Mouse (Mus musculus): ENCODE measurements at regions not wholly inside any gene's neighbourhood (a gene's known extent, or its start where the extent isn't known, plus 50 kb on each side); places are given as distances from the start of the nearest gene placed in this dataset.
"Not testable (repeated sequence)": the region's sequence is repeated elsewhere in the genome, so short reads cannot be mapped to it uniquely, and the experiment has no call there.

DNA sequence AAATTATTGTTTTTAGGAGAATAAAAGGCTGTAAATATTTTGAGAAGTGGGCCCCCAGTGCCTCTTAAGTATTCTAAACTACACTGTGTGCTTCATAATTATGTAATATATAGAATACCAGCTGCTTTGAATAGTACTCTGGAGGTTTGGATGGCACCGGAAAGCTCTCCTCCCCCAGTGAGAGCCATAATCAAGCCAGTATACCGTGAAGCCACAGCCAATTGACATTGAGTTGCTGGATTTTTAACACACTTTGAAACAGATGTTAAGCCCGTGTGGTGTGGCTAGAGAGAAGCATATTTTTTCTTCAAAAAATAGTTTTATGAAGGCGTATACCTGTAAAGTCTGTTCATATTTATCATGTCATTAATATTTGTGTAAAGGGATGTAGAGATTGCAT lies 268.9 kb downstream of the Samd5 start:
- H3K27ac ChIP-seq, result no peak overlapping the region
- WGBS (ENCODE audit: missing documents), result 91% methylated on average over 4 of the region's 4 CpGs

DNA sequence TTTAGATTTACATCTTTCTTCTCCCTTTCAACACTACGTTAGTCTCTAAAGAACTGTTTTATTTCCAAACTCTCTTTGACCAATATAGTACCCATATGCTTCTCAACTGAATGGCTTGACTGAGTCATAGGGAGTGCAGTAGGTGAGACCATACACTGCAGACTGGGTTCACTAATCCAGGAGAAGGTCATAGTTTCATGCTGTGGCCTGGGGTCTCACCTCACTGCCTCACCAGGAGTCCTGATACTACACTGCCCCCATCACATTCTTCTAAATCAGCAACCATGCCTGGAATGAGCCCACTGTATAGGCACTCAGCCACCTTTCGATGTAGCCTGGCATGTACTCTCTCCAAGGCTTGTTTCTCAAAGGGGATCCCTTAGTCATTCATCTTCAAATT lies 269.6 kb downstream of the Samd5 start:
- Histone ChIP-seq H3K36me3 (ENCODE audit: inconsistent target) (no peaks in the 10 kb centered on the region), H3K79me2 (ENCODE audit: inconsistent target) (no peaks in the 10 kb centered on the region), H3K27ac (no peak overlapping the region), H3K4me3 (ENCODE audit: inconsistent target) (no peak overlapping the region)
- WGBS (ENCODE audit: missing documents), result 89% methylated on average over 2 of the region's 2 CpGs

More for the DNA sequence above, 268.9 kb downstream of the Samd5 start:
- no peaks in the 10 kb centered on the region for H3K79me2 ChIP-seq (ENCODE audit: inconsistent target)
- no peaks in the 10 kb centered on the region for H3K36me3 ChIP-seq (ENCODE audit: inconsistent target)
- H3K4me3 ChIP-seq (ENCODE audit: inconsistent target), result no peak overlapping the region

DNA sequence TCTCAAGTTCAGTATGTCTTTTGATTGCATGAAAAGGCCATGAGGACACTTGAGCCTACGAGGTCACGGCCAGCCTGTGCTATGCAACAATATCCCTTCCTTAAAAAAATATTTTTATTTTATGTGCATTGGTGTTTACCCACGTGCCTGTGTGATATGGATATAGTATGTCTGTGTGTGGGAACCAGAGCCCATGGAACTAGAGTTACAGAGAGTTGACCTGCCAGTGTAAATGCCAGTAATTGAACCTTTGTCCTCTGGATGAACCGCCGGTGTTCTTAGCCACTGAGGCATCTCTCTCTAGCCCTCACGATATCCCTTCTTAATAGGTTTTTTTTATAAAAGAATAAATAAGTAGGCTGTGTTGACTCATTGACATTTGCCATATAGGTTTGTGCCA lies 270.0 kb downstream of the Samd5 start:
- Histone ChIP-seq H3K36me3 (ENCODE audit: inconsistent target) (no peaks in the 10 kb centered on the region), H3K79me2 (ENCODE audit: inconsistent target) (no peaks in the 10 kb centered on the region), H3K27ac (no peak overlapping the region), H3K4me3 (ENCODE audit: inconsistent target) (no peak overlapping the region)
- 90% methylated on average over 6 of the region's 6 CpGs for WGBS (ENCODE audit: missing documents)

DNA sequence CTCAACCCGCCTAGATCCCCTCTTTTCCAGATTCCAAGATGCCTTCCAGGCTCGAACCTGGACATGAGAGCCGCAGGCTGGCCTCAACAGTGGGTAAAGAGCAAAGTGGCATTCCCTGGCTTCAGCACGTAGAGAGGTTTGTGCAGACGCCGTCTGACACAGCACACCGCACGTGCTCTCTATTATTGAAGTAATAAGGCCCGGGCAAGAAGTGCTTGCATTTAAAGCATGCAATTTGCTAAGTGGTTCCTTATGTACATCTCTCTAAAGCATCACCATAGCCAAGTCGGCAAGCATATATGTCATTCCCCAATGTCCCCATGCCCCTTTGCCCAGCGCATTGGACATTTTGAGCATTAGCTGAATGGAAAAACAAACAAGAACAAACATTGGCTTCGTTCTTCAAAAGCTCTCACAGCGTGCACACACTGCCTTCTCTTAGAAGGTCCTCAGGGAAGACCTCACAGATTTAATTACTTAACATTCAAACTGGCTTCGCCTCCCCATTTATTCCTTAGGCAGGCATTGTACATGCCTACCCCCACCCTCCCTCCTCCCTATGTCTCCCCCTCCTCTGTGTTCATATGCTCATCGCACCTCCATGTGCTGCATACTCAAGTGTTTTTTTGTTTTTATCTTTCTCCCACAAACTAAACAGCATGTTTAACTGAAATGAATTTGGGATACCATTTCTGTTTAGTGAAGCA lies 273.9 kb downstream of the Samd5 start:
- Histone ChIP-seq H3K79me2 (ENCODE audit: inconsistent target) (no peaks in the 10 kb centered on the region), H3K36me3 (ENCODE audit: inconsistent target) (no peaks in the 10 kb centered on the region), H3K27ac (no peak overlapping the region), H3K4me3 (ENCODE audit: inconsistent target) (no peak overlapping the region)
- WGBS (ENCODE audit: missing documents), result 94% methylated on average over 15 of the region's 15 CpGs

DNA sequence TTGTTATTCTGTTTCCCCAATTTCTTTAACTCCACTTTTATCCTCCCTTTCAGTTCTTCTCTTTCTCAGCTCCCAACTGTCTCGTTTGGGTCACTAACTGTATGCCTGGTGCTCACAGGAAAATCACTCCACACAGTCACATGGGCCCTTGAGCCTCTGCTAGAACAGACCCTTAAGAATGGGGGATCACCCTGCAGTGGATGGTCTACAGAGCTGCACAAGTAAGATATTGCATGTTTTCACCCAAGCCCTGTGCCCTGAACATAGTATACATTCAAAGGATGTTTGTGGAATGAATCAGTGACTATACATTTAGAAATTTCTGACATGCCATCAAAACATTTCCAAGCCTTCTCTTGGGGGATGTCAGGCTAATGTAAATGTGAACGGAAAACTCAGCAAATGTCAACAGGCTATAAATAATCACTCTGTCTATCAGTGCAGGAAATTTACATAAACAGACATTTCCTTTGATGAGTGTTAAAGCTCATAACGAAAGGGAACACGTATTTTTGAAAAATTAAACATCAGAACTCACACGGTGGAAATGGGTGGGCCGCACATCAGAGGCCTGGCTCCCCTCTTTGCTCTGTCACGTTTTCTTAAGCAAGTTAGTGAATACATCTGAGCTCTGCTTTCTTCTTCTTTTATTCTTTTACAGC lies 297.4 kb downstream of the Samd5 start:
- WGBS (ENCODE audit: missing documents), result 58% methylated on average over 7 of the region's 7 CpGs
- no peak overlapping the region for H3K27ac ChIP-seq

DNA sequence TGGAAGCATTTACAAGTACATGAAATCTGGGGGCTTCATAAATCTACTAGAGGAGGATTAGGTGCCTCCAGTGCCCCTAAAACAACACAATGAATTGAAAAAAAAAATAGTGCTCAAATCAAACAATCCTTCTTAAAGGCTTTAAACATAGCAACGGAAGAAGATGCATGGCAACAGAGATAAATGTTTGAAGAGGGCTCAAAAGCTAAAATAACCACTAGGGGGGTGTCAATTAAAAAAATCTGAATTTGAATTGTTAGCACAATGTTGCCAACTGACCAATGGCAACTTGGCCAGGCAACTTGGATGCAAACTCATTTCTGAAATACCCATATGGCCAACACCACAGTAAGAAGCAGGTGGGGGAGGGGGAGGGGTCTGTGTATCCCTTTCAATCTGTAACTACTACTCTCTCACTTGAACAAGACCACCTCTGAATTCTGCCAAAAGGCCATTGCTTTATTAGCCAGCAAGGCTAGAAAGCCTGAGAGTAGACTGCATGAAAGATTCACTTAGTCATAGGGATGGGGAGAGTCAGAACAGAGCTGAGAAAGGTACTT lies 312.6 kb downstream of the Samd5 start:
- 85% methylated on average over 1 of the region's 1 CpGs for WGBS (ENCODE audit: missing documents)
- Histone ChIP-seq H3K4me3 (ENCODE audit: inconsistent target) (no peak overlapping the region), H3K79me2 (ENCODE audit: inconsistent target) (no peaks in the 10 kb centered on the region)

More for the DNA sequence above, 297.4 kb downstream of the Samd5 start:
- H3K79me2 ChIP-seq (ENCODE audit: inconsistent target), result no peaks in the 10 kb centered on the region
- no peaks in the 10 kb centered on the region for H3K36me3 ChIP-seq (ENCODE audit: inconsistent target)
- no peak overlapping the region for H3K4me3 ChIP-seq (ENCODE audit: inconsistent target)

DNA sequence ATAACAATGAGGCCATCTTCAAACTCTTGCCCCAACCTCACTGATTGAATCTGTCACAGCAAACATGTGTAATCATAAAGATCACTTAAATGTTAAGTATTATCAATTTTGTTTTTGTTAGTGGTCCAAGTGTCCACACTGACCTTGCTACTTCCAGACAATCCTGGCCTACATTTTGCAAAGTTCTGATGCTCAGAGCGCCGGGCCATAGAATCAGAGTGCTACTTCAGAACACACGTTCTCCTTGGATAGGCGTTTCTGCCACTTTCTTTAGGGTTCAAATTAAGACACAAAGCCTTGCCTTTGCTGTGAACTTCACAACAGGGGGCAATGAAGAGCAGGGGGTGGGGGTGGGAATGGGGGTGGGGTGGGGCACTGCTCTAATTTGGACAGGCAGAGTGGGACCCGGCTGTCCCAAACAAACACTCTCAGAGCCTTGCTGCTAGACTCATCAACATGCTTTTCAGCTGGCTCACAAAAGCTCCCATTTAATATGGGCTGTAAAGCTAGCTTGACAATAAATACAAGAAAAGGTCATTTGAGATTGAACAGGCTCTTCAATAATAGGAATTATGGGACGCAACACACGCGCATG lies 336.7 kb downstream of the Samd5 start:
- Histone ChIP-seq H3K79me2 (ENCODE audit: inconsistent target) (no peaks in the 10 kb centered on the region), H3K36me3 (ENCODE audit: inconsistent target) (no peaks in the 10 kb centered on the region), H3K27ac (no peak overlapping the region), H3K4me3 (ENCODE audit: inconsistent target) (no peak overlapping the region)
- 95% methylated on average over 8 of the region's 8 CpGs for WGBS (ENCODE audit: missing documents)

More for the DNA sequence above, 312.6 kb downstream of the Samd5 start:
- no peak overlapping the region for H3K27ac ChIP-seq
- no peaks in the 10 kb centered on the region for H3K36me3 ChIP-seq (ENCODE audit: inconsistent target)

DNA sequence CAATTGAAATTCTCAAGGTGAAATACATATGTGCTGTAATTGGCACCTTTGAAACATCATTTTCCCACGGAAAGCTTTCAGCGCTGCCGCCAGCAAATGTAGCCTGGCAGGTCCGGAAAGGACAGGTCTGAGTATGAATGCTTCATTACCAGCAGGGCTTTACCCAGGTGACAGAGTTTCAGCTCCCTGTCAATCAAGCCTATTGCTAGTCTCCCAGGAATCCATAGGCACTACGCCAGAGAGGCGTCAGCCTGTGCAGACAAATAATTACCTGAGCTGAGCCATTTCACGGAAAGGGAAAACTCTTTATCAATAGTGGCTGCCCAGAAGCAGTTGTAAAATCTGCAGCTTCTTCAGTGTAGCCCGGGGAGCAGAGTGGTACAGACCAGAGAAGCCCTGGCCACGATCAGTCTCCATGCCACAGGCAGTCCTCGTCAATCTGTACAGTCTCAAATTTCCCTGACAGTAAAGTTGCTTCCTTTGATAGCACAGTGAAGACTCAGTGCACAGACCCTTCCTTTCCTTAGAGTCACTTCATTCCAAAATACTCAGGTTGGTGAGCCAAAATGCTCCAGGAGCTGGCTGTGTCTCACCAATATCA lies 340.7 kb downstream of the Samd5 start:
- H3K36me3 ChIP-seq (ENCODE audit: inconsistent target), result no peaks in the 10 kb centered on the region
- no peak overlapping the region for H3K4me3 ChIP-seq (ENCODE audit: inconsistent target)
- WGBS (ENCODE audit: missing documents), result 87% methylated on average over 10 of the region's 10 CpGs
- H3K79me2 ChIP-seq (ENCODE audit: inconsistent target), result no peaks in the 10 kb centered on the region
- no peak overlapping the region for H3K27ac ChIP-seq

DNA sequence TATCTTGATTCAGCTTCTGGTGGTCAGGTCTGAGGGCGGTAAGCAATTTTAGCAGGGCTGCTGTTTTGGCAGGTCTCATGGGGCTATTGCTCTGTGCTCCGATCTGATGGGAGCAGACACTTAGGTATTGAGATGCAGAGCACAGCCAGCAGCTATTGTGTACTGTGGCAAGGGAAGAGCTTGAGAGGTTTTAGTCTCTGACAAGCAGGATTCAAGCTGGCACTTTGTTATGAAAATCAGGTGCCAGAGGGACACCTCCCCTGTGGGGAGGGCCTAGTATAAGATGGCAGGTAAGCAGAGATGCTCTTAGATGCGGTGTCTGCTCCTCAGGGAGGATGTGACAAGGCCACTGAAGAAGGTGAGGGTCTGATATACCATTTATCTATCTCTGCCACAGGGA lies 343.3 kb downstream of the Samd5 start:
- no peaks in the 10 kb centered on the region for H3K79me2 ChIP-seq (ENCODE audit: inconsistent target)
- WGBS (ENCODE audit: missing documents), result 87% methylated on average over 3 of the region's 3 CpGs
- no peaks in the 10 kb centered on the region for H3K36me3 ChIP-seq (ENCODE audit: inconsistent target)
- H3K27ac ChIP-seq, result no peak overlapping the region
- no peak overlapping the region for H3K4me3 ChIP-seq (ENCODE audit: inconsistent target)

DNA sequence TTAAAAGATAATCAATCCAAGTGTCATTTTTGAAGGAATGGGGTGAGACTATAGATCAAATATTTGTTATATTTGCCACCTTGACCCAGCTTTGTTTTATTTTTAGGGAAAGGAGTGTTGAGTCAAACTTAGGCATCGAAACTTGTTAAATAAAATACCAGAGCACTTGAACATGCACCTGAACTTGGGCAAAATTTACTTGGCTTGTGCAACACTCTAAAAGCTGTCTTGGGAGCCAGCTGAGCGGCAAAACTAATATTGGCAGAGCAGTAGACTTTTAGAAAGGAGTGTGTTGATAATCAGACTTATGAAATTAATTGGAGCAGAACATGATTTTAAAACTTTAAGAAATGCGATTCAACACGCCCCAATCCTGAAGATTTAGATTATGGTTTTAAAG lies 346.7 kb downstream of the Samd5 start:
- no peak overlapping the region for H3K4me3 ChIP-seq (ENCODE audit: inconsistent target)
- H3K79me2 ChIP-seq (ENCODE audit: inconsistent target), result no peaks in the 10 kb centered on the region
- no peaks in the 10 kb centered on the region for H3K36me3 ChIP-seq (ENCODE audit: inconsistent target)
- no peak overlapping the region for H3K27ac ChIP-seq
- 95% methylated on average over 4 of the region's 4 CpGs for WGBS (ENCODE audit: missing documents)

DNA sequence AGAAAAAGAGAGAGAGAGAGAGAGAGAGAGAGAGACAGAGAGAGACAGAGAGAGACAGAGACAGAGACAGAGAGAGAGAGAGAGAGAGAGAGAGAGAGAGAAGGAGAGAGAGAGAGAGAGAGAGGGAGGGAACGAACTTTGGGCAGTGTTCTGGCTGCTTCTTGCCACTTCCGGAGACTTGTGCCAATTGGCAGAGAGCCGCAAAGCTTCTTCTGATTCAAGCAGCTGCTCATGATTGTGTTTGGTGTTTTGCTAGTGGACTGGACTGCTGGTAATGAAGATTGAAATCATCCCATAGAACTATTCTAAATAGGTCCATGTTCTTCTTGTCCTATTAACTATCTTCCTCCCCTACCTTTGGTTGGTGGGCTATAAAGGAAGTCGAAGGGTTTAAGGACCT lies 347.1 kb downstream of the Samd5 start:
- not testable (repeated sequence) for H3K79me2 ChIP-seq (ENCODE audit: inconsistent target); H3K36me3 ChIP-seq (ENCODE audit: inconsistent target); H3K4me3 ChIP-seq (ENCODE audit: inconsistent target); H3K27ac ChIP-seq
- 82% methylated on average over 4 of the region's 4 CpGs for WGBS (ENCODE audit: missing documents)

DNA sequence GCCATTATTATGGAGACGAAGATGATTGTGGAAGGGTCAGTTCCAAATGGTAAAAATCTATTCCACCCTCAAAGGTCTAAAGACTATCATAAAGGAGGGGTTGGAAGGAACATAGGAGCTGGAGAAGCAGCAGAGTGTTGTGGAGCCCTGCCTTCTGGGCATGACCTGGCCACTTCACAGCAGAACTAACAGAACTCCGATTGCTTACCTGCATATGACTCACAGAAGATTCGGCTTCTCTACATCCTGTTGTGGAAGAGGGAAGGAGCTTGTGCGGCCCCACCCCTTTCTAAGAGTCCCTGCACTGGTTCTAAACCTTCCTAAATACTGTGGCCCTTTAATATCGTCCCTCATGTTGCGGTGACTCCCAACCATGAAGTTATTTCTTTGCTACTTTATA lies 362.7 kb downstream of the Samd5 start:
- Histone ChIP-seq H3K79me2 (ENCODE audit: inconsistent target) (no peaks in the 10 kb centered on the region), H3K27ac (no peak overlapping the region), H3K4me3 (ENCODE audit: inconsistent target) (no peak overlapping the region), H3K36me3 (ENCODE audit: inconsistent target) (no peaks in the 10 kb centered on the region)
- 88% methylated on average over 6 of the region's 6 CpGs for WGBS (ENCODE audit: missing documents)

DNA sequence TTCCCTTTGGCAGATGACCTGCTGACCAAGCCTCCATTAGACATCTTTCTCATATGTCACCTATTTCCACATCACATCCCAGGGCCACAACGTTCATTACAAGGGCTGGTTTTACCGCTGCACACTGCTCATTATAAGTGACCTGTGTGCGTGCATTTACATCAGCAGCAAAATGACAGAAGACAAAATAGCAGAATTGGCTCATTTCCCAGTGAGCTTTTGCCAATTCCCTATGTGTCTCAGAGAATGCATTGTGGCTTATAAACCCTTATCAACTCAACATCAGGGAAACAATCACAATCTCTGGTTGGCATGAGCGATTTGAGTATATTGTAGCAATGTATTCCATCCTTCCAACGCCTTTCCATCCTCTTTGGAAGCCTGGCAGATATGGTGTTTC lies 364.7 kb downstream of the Samd5 start:
- 91% methylated on average over 5 of the region's 5 CpGs for WGBS (ENCODE audit: missing documents)
- Histone ChIP-seq H3K4me3 (ENCODE audit: inconsistent target) (no peak overlapping the region), H3K79me2 (ENCODE audit: inconsistent target) (no peaks in the 10 kb centered on the region), H3K36me3 (ENCODE audit: inconsistent target) (no peaks in the 10 kb centered on the region), H3K27ac (no peak overlapping the region)

DNA sequence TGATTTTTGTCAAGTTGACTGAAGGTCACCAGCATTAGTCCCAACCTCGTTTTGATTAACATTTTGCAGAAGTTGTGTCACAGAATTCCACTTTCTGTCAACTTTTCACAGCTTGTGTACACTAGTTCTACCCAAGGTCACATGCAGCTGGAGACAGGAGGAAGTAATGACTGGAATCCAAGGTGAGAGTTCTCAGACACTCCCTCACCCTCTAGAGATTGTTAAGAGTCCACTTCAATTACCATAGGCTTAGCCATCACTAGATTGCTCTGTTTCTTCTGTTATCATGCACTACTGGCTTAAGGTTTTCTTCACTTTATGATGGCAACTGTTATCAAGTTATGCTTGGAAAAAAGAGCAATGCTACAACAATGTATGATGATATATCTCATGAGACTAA lies 379.0 kb downstream of the Samd5 start:
- no peak overlapping the region for H3K27ac ChIP-seq
- no peaks in the 10 kb centered on the region for H3K36me3 ChIP-seq (ENCODE audit: inconsistent target)
- H3K79me2 ChIP-seq (ENCODE audit: inconsistent target), result no peaks in the 10 kb centered on the region
- 25% methylated on average over 1 of the region's 1 CpGs for WGBS (ENCODE audit: missing documents)
- no peak overlapping the region for H3K4me3 ChIP-seq (ENCODE audit: inconsistent target)

DNA sequence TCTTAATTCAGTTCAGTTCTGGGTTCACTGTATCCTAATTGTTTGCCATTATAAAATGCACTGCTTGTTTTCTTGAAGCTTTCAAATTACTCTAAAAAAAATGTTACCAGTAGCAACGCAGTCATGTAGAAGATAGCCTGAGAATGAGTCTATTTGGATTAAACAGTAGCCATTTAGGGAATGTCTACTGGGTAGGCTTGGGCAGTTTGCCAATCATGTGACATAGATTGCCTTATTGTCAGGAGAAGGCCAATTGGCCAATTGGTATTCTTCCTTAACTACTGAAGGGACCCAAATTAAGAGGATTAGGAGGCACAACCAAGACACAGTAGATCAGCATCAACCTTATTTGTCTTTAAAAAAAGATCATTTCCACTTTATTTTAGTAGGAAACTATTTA lies 379.7 kb downstream of the Samd5 start:
- H3K36me3 ChIP-seq (ENCODE audit: inconsistent target), result no peaks in the 10 kb centered on the region
- no peak overlapping the region for H3K27ac ChIP-seq
- H3K4me3 ChIP-seq (ENCODE audit: inconsistent target), result no peak overlapping the region
- H3K79me2 ChIP-seq (ENCODE audit: inconsistent target), result no peaks in the 10 kb centered on the region
- WGBS (ENCODE audit: missing documents), result 100% methylated on average over 1 of the region's 1 CpGs
